Mouse (Mus musculus): Measurements from ENCODE around the gene Olfr930.

Gene Olfr930

DNA sequence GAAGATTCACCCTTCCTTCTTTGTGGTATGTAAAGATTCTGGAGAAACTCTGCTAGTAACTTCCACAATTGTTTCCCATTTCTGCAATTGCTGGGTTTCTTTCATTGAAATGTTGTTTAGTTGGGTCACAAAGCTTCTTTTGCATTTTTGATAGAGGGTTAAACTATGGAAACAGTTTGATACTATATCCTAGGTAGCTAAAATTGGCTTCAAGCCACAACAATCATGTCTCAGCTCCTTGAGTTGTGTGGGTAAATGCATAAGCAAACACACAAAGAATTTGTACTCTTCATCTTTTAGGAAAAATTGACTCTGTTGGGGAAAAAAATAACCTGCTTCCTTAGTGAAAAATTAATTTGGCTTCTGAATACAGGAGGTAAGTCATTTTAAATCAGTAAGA is at the start of gene Olfr930:
Olfr930 (plus strand) TSS at position 301 of the 400 bp plus-strand sequence.
- DNase-seq, result no peak

DNA sequence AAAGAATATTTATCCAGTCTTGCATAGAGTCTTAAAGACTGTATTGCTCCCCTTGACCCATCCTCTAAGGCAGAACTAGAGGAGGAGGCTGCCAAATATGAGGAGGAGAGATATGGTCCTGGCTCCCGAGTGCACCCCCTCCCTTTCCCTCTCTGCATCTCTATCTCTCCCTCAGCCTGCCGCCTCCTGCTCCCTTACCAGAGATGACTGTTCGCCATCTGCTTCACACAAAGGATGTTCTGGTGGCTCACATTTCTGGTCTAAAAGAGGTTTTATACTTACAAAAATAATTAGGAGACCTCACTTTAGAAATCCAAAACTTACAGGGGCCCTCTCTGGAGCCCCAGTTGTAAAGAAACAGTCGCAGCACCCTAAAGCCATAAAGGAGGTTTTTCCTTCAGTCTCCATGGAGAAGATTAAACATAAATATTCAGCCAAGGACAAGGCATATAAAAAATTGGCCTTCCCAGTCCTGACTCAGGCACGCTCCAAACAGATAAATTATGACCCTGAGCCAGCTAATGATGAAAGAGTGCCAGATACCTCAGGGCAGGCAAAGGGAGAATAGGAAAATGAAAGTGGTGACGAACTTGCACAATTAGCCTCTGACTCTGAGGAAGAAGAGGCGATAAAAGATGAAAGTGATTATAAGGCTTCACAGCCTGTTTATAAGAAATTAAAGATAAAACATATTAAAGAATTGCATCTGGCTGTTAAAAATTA is 24.0 kb downstream of the Olfr930 start:
- peak; percentile 44 for DNase-seq

DNA sequence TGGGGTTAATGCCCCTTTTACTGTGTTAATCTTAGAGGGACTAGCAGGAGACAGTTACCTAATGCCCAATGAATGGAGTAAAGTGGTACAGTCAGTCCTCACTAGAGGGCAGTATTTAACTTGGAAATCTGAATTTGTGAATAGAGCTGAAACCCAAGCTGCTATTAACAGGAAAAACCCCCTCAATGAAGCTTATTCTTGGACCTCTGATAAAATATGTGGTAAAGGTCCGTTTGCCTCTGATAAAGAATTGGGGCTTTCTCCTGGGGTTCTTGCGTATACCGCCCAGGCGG is 24.5 kb downstream of the Olfr930 start:
- DNase-seq, result no peak

DNA sequence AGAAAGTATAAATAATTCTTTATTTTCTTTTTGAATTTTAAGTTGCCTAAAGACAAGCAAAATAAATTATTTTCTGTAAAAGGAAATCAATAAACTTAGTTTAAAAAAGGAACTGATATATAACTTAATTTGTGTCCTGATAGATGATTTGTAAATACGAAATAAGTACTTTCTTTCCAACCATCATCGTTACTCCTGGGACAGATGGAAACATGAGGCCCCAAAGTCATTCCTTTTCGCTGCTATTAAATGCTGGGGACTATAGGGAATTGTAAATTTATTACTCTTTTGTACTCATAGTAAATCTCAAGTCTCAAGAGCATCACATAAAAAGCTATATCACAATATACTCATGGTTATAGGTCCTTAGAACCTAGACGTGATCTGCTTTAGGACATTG is 42.4 kb downstream of the Olfr930 start, which contains the start of gene Olfr933:
Olfr933 (plus strand) TSS at position 301 of the 400 bp plus-strand sequence.
- no peak for DNase-seq

Measured in right cerebral cortex, adult 18-20 months (tissue).